Mouse (Mus musculus): ENCODE results near the gene Siah3. TPM values are rescaled to one million over a fixed set of nuclear protein-coding genes. Genes with fewer than 3 reads are reported as not detected.

The Siah3 gene
- total RNA-seq, 2 experiments from 2014 or later: not detected

DNA sequence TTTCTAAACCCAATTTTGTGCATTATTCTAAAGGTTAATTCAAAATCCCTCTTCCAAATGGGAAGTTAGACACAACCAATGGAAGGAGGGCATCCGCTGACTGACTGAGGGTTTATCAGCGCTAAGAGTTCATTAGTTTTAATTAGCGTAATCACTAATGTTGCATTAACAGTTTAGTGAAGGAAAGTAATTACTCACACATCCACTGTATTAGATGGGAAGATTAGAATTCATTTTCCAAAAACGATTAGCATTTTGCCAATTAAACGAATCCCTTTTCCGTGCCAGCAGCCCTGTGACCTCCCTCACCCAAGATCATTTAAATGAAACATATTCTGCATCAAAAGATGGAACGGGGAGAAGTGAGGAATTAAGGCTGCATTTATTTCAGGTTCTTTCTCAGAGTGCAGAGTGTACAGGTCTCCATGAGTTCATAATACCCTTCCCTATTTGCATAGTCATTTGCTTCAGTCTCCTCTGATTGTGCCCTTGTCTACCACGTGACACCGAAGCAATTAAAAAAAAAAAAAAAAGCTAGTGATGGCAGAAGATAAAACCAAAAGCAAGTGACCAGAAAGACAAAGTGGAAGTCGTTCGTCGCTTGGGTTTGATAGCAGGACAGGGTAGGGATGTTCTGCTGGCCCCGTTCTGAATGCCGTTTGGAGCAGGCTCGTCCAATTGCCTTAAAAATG is 62.6 kb downstream of the Siah3 start:
- ATAC-seq (replicated peaks; ENCODE audit: poor library complexity): no peak

DNA sequence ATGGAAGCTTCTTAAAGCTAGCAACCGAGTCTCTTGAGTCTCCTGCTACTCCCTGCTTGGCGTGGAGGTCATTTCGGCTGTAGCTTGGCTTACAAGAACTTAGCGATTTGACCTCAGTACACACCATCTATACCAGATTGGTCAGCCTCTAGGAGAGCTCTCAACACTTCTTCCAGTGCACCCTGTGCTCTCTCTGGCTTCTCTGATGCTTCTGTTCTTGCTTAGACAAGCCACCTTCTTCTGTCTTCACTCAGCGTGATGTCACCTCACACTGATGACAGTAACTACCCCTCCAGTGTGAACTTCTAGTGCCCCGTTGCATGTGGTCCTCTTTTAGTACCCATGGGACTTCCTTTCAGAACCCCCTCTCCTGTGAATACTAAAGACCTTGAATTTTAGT is 63.1 kb downstream of the Siah3 start:
- ATAC-seq (replicated peaks; ENCODE audit: poor library complexity): no peak

GRCm38 (mm10) chr14:75519668-75520067 is 63.9 kb downstream of the Siah3 start:
- no peak for ATAC-seq (replicated peaks; ENCODE audit: poor library complexity)

GRCm38 (mm10) chr14:75524648-75525047 is 68.9 kb downstream of the Siah3 start:
- ATAC-seq (replicated peaks; ENCODE audit: poor library complexity): peak; percentile 78

- peak; percentile 21; the same call in 1 of the 2 replicates for ATAC-seq (replicated peaks; ENCODE audit: poor library complexity)
Observed at GRCm38 (mm10) chr14:75525376-75526145, 69.8 kb downstream of the Siah3 start.

- ATAC-seq (replicated peaks; ENCODE audit: poor library complexity): no peak
Observed at GRCm38 (mm10) chr14:75527464-75528190, 71.8 kb downstream of the Siah3 start.

- no peak for ATAC-seq (replicated peaks; ENCODE audit: poor library complexity)
Observed at GRCm38 (mm10) chr14:75530815-75531353, 75.1 kb downstream of the Siah3 start.

GRCm38 (mm10) chr14:75539205-75539604 is 83.4 kb downstream of the Siah3 start:
- ATAC-seq (replicated peaks; ENCODE audit: poor library complexity): peak; percentile 52; the same call in 1 of the 2 replicates

DNA sequence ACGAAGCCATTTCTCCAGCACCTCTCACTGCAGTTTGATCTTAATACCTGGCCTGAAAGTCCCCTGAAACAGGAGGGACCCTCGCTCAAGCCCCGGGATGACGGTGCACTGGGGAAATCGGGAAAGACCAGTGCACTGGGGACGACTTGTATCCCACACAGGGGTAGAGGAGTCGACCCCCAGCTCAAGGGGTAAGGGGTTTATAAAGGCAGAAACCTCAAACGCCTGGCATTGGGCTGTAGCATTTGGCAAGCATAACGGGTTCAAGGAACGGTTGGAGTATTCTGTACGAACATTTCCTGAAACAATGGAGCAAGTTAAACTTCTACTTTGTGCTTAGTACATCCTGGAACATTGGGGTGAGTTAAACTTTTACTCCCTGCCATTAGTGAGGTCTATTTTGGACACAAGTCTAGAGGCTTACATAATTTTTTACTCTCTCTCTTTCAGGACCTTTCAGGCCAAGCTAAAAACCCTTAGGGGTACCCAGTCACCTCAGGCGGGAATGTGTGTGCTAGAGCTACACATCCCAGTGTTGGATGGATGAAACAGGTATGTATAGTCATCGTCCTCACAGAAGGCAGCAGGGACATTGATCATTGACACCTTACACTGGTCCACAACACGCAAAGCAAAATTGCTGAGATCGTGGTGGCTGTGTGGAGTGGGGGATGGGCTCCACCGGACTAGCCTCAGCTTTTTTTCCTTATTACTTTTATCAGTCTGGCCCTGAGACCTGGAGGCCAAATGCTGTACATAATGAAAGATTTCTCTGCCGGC is 84.6 kb downstream of the Siah3 start:
- ATAC-seq (replicated peaks; ENCODE audit: poor library complexity): no peak

DNA sequence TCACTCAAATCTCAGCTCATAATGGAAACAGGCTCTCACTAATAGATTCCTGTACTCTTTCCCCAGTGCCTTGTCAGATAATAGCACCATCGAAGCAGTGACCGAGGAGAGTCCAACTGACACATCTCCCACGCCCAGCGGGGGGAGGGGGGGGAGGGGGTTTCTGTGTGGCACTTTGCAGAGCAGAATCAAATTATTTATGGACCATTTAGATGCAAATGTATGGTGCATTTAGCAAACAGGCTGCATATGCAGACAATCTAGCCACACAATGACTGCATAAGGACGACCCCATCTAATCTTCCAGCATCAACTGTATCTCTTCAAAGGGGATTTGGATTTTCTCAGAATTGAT is 85.2 kb downstream of the Siah3 start:
- ATAC-seq (replicated peaks; ENCODE audit: poor library complexity): no peak

- no peak for ATAC-seq (replicated peaks; ENCODE audit: poor library complexity)
Observed at GRCm38 (mm10) chr14:75541731-75542130, 85.9 kb downstream of the Siah3 start.

- no peak for ATAC-seq (replicated peaks; ENCODE audit: poor library complexity)
Observed at GRCm38 (mm10) chr14:75561577-75562331, 106.0 kb downstream of the Siah3 start.

- no peak; the same call in 1 of the 2 replicates for ATAC-seq (replicated peaks; ENCODE audit: poor library complexity)
Observed at GRCm38 (mm10) chr14:75565534-75566140, 109.9 kb downstream of the Siah3 start.

GRCm38 (mm10) chr14:75566303-75566702 is 110.5 kb downstream of the Siah3 start:
- no peak for ATAC-seq (replicated peaks; ENCODE audit: poor library complexity)

GRCm38 (mm10) chr14:75579010-75579409 is 123.2 kb downstream of the Siah3 start:
- ATAC-seq (replicated peaks; ENCODE audit: poor library complexity): peak; percentile 44
